Mouse (Mus musculus) adrenal gland, adult 2 months (tissue): ENCODE measurements around the gene Phactr4. TPM values are rescaled to one million over a fixed set of nuclear protein-coding genes. Genes with fewer than 3 reads are reported as not detected.

Experiments used
- DNase-seq: peaks from one replicate; pipeline ENCODE4 v3.0.0; 2021
- polyA plus RNA-seq: library from polyadenylated mRNA; depleted of rRNA; stranded (reverse); fragments of >200 nt; gene quantifications from 2 replicates; pipeline ENCODE4 v1.2.3, GENCODE M21; 2012
- total RNA-seq, 2 experiments: library from RNA; stranded (reverse); gene quantifications; 2 replicates each; pipeline ENCODE4 v1.2.3; 2021

Gene Phactr4
- total and polyA plus RNA-seq, 3 experiments, result 12.5 to 79.3 (median 47.0) TPM

GRCm38 (mm10) chr4:132369953-132370750 lies 52.1 kb downstream of the Phactr4 start:
- DNase-seq, result no peak

- DNase-seq, result no peak
Measured at GRCm38 (mm10) chr4:132367480-132368201, 54.6 kb downstream of the Phactr4 start.

- DNase-seq, result no peak
Measured at GRCm38 (mm10) chr4:132365450-132366060, 56.7 kb downstream of the Phactr4 start.

GRCm38 (mm10) chr4:132363487-132363886 lies 58.8 kb downstream of the Phactr4 start:
- no peak for DNase-seq

GRCm38 (mm10) chr4:132359510-132359909 lies 62.8 kb downstream of the Phactr4 start:
- DNase-seq, result no peak

- peak; percentile 75 for DNase-seq
Measured at GRCm38 (mm10) chr4:132356170-132356569, 66.1 kb downstream of the Phactr4 start.

- DNase-seq, result no peak
Measured at GRCm38 (mm10) chr4:132355403-132355802, 66.9 kb downstream of the Phactr4 start.

GRCm38 (mm10) chr4:132354571-132354970 lies 67.7 kb downstream of the Phactr4 start:
- peak; percentile 89 for DNase-seq

GRCm38 (mm10) chr4:132353481-132353885 lies 68.8 kb downstream of the Phactr4 start, which contains the start of gene Rcc1:
Rcc1 (minus strand) TSS chr4:132353605.
- DNase-seq, result peak; percentile 94

- peak; percentile 47 for DNase-seq
Measured at GRCm38 (mm10) chr4:132352739-132353138, 69.5 kb downstream of the Phactr4 start.

- no peak for DNase-seq
Measured at GRCm38 (mm10) chr4:132351401-132351800, 70.9 kb downstream of the Phactr4 start.

GRCm38 (mm10) chr4:132350854-132351253 lies 71.4 kb downstream of the Phactr4 start:
- DNase-seq, result no peak

GRCm38 (mm10) chr4:132350123-132350740 lies 72.1 kb downstream of the Phactr4 start:
- DNase-seq, result no peak

- DNase-seq, result no peak
Measured at GRCm38 (mm10) chr4:132349495-132350122, 72.7 kb downstream of the Phactr4 start.

GRCm38 (mm10) chr4:132346661-132347060 lies 75.6 kb downstream of the Phactr4 start:
- DNase-seq, result no peak

- no peak for DNase-seq
Measured at GRCm38 (mm10) chr4:132346261-132346660, 76.0 kb downstream of the Phactr4 start.

GRCm38 (mm10) chr4:132345843-132346212 lies 76.5 kb downstream of the Phactr4 start:
- DNase-seq, result no peak

- peak; percentile 96 for DNase-seq
Measured at GRCm38 (mm10) chr4:132345135-132345842, 77.0 kb downstream of the Phactr4 start.

GRCm38 (mm10) chr4:132344403-132345134 lies 77.7 kb downstream of the Phactr4 start:
- DNase-seq, result peak; percentile 51

GRCm38 (mm10) chr4:132341451-132341850 lies 80.8 kb downstream of the Phactr4 start:
- DNase-seq, result no peak
